Mouse (Mus musculus): ENCODE data around the gene Chek2. TPM values are rescaled to one million over a fixed set of nuclear protein-coding genes. Genes with fewer than 3 reads are reported as not detected.

Chek2 gene
- polyA plus RNA-seq (2012; rRNA removed; ENCODE audit: low replicate concordance): 5.7 and 6.7 TPM in 2 replicates

GRCm38 (mm10) chr5:110839678-110840365, at the start of gene Chek2, which contains the start of gene Hscb:
Chek2 (plus strand) TSS chr5:110839979.
Hscb (minus strand) TSS chr5:110839777.

GRCm38 (mm10) chr5:110809667-110810325, 30.0 kb upstream of the Chek2 start, which contains the start of gene Ulk1:
Ulk1 (minus strand) TSS chr5:110810097.

GRCm38 (mm10) chr5:110879584-110880374, 40.0 kb downstream of the Chek2 start, which contains the start of gene Ttc28:
Ttc28 (plus strand) TSS chr5:110879803.

Other genes with a start within 250 kb of the Chek2 start
- gene Noc4l, start 186.6 kb upstream of the Chek2 start, polyA plus RNA-seq (2012; rRNA removed; ENCODE audit: low replicate concordance): 50.4 and 60.0 TPM in 2 replicates
- 16.7 and 17.8 TPM in 2 replicates for gene Ddx51, start 186.5 kb upstream of the Chek2 start, polyA plus RNA-seq (2012; rRNA removed; ENCODE audit: low replicate concordance)
- 34.6 and 92.3 TPM in 2 replicates for gene Ep400, start 69.3 kb upstream of the Chek2 start, polyA plus RNA-seq (2012; rRNA removed; ENCODE audit: low replicate concordance)
- gene Pus1, start 59.3 kb upstream of the Chek2 start, polyA plus RNA-seq (2012; rRNA removed; ENCODE audit: low replicate concordance): 21.7 and 22.3 TPM in 2 replicates
- 48.8 and 70.4 TPM in 2 replicates for gene Ulk1, start 29.9 kb upstream of the Chek2 start, polyA plus RNA-seq (2012; rRNA removed; ENCODE audit: low replicate concordance)
- 15.6 and 20.2 TPM in 2 replicates for gene Hscb, start 202 bp upstream of the Chek2 start, polyA plus RNA-seq (2012; rRNA removed; ENCODE audit: low replicate concordance)
- gene Ttc28, start 39.8 kb downstream of the Chek2 start, polyA plus RNA-seq (2012; rRNA removed; ENCODE audit: low replicate concordance): 9.8 and 15.9 TPM in 2 replicates

Measured in mammary gland, adult 2 months (tissue).